Mouse (Mus musculus): Measurements from ENCODE around the gene Lrrc29. TPM values are rescaled to one million over a fixed set of nuclear protein-coding genes. Genes with fewer than 3 reads are reported as not detected.

The Lrrc29 gene
- total and polyA plus RNA-seq, 2 experiments = 3.0 to 12.9 TPM

DNA sequence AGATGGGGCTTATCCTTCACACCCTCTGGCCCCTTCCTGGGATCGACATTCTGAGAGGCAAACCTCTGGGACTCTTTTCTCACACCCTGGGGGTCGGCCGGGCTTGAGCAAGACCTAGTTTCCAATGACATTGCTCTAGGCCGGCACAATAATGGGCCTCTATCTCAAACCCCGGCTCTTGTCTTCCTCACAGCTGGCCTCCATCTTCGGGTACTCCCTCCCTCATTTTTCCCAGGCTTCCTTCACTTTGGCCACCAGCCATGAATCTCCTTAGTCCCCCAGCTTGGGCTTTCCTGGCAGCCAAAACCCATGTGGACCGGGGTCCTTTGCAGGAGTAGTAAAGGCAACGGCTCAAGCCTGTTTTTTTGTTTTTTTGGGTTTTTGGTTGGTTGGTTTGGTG lies 15.3 kb upstream of the Lrrc29 start:
- no peaks in the 10 kb centered on the region; the same call in none of the 2 replicates for H3K4me1 ChIP-seq (ENCODE audit: control insufficient read depth, insufficient read depth, low read length)
- WGBS = 63% methylated on average over 8 of the region's 8 CpGs
- peak overlapping the region; percentile 27; the same call in 1 of the 2 replicates for H3K27ac ChIP-seq (replicated peaks; ENCODE audit: insufficient read depth, low read depth, low read length)

DNA sequence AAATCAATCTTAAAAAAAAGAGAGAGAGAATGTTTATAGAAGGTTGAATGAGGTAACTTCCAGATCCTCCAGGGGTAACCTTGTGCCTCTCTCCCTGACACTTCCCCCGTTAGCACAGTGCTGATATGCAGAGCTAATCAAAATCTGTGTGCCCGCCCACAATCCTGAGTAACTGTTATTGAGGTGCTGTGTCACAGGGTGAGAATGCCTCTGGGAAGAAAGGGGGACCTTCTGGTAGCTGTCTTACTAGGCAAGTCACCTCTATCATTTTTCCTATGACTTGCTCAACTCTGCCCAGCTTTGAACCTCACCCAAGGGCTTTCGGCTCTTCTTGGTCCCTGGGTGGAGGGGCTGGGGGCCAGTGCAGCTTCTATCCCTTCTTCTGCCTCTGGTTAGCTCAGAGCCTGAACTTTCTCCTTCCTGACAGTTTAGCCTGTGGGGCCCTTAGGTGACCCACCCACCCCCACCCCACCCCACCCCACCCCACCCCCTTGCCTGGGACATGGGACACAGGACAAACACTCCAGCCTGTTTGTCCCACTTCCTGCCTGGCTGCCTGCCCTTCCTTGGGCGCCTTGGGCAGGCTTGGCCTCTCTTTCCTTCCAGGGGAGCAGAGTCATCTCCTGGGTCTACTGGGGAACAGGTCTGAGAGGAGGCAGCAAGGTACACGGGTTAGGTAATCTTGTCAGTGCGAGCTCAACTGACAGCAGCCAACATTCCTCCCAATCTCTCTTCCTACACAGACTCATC lies 14.0 kb upstream of the Lrrc29 start:
- Histone ChIP-seq H3K9ac (ENCODE audit: low read depth, low read length) (no peak overlapping the region), H3K4me3 (ENCODE audit: insufficient read depth, low read depth, low read length) (no peak overlapping the region), H3K36me3 (ENCODE audit: control insufficient read depth, insufficient read depth, low read length) (no peaks in the 10 kb centered on the region), H3K4me1 (ENCODE audit: control insufficient read depth, insufficient read depth, low read length) (no peaks in the 10 kb centered on the region; the same call in none of the 2 replicates), H3K27me3 (ENCODE audit: control insufficient read depth, insufficient read depth, low read length) (no peaks in the 10 kb centered on the region), H3K79me2 (ENCODE audit: control insufficient read depth, insufficient read depth, low read length) (no peaks in the 10 kb centered on the region), H3K27ac (replicated peaks; ENCODE audit: insufficient read depth, low read depth, low read length) (peak overlapping the region; percentile 72)
- 59% methylated on average over 6 of the region's 6 CpGs for WGBS
- peak; percentile 31 for DNase-seq (ENCODE audit: extremely low read depth, low read depth, low spot score)
- TF ChIP-seq POLR2A (IDR thresholded peaks at IDR 0.05; ENCODE audit: extremely low read depth, insufficient read depth, low read length) = no peak
- no peak for TF ChIP-seq CTCF (IDR thresholded peaks at IDR 0.05; ENCODE audit: low read depth, low read length)

More for the DNA sequence above, 15.3 kb upstream of the Lrrc29 start:
- no peak for DNase-seq (ENCODE audit: extremely low read depth, low read depth, low spot score)
- Histone ChIP-seq H3K27me3 (ENCODE audit: control insufficient read depth, insufficient read depth, low read length) (no peaks in the 10 kb centered on the region), H3K79me2 (ENCODE audit: control insufficient read depth, insufficient read depth, low read length) (no peaks in the 10 kb centered on the region), H3K9ac (ENCODE audit: low read depth, low read length) (no peak overlapping the region), H3K36me3 (ENCODE audit: control insufficient read depth, insufficient read depth, low read length) (no peaks in the 10 kb centered on the region), H3K4me3 (ENCODE audit: insufficient read depth, low read depth, low read length) (no peak overlapping the region)
- TF ChIP-seq CTCF (IDR thresholded peaks at IDR 0.05; ENCODE audit: low read depth, low read length) = no peak
- no peak for TF ChIP-seq POLR2A (IDR thresholded peaks at IDR 0.05; ENCODE audit: extremely low read depth, insufficient read depth, low read length)

DNA sequence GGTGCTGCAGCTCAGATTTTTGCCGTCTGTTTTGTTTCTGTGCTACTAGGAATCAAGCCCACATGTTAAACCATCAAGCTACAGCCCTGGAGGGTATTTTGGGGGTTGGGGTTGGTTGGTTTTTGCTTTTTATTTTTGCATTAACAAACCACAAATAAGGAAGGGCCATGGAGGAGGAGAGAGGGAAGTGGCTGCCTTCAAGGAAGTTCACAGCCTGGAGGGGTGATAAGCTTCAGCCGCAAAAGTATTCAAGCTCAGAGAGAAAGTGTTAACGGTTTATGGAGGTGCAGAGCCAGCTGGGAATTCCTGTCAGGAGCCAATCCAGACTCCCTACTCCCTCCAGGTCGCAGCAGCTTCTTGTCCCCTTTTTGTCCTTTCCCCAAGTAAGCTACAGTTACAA lies 12.9 kb upstream of the Lrrc29 start:
- no peaks in the 10 kb centered on the region for H3K27me3 ChIP-seq (ENCODE audit: control insufficient read depth, insufficient read depth, low read length)
- no peaks in the 10 kb centered on the region; the same call in 1 of the 2 replicates for H3K4me1 ChIP-seq (ENCODE audit: control insufficient read depth, insufficient read depth, low read length)
- 70% methylated on average over 4 of the region's 4 CpGs for WGBS
- no peak overlapping the region for H3K4me3 ChIP-seq (ENCODE audit: insufficient read depth, low read depth, low read length)
- no peaks in the 10 kb centered on the region for H3K36me3 ChIP-seq (ENCODE audit: control insufficient read depth, insufficient read depth, low read length)
- 0 out of 2 replicates have a peak overlapping the region, but pooled peaks have one; percentile 28 for H3K27ac ChIP-seq (replicated peaks; ENCODE audit: insufficient read depth, low read depth, low read length)
- no peak for DNase-seq (ENCODE audit: extremely low read depth, low read depth, low spot score)
- TF ChIP-seq CTCF (IDR thresholded peaks at IDR 0.05; ENCODE audit: low read depth, low read length) (no peak), POLR2A (IDR thresholded peaks at IDR 0.05; ENCODE audit: extremely low read depth, insufficient read depth, low read length) (no peak)
- H3K79me2 ChIP-seq (ENCODE audit: control insufficient read depth, insufficient read depth, low read length) = no peaks in the 10 kb centered on the region
- H3K9ac ChIP-seq (ENCODE audit: low read depth, low read length) = no peak overlapping the region

DNA sequence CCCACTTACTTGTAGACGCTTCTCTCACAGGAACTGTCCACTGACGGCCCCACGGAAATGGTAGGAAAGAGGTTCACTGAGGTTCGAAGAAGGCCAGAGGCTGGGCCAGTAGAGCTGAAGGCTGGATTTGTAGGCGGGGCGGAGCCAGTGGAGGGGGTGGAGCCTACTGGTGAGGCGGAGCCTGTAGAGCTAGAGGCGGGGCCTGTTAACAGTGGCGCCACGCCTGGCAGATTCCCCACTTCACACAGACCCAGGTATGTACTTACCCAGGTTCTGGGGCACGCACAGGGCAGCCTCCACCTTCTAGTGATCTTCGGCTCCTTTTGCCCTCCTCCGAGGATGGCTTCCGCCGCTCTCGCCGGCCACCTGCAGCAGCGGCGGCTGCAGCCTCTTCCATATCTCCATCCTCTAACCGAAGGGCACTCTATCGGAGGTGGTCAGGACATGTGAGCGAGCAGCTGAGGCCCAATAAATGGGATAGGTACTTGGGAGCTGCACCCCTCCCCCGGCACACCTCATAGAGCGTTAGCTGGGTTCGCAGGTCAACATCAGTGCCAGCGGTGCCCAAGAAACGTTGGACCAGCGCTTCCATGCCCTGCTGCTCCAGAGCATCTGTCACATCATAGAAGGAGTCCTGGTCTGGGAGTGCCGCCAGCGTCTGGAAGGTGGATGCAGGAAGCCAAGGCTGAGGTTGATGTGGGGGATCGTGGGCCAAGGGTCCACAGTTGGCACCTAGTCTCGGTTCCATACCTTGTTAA lies 10.5 kb upstream of the Lrrc29 start:
- H3K36me3 ChIP-seq (ENCODE audit: control insufficient read depth, insufficient read depth, low read length) = no peaks in the 10 kb centered on the region
- no peaks in the 10 kb centered on the region; the same call in 1 of the 2 replicates for H3K4me1 ChIP-seq (ENCODE audit: control insufficient read depth, insufficient read depth, low read length)
- H3K9ac ChIP-seq (ENCODE audit: low read depth, low read length) = no peak overlapping the region
- 76% methylated on average over 32 of the region's 32 CpGs for WGBS
- no peak overlapping the region for H3K27ac ChIP-seq (replicated peaks; ENCODE audit: insufficient read depth, low read depth, low read length)
- no peaks in the 10 kb centered on the region for H3K27me3 ChIP-seq (ENCODE audit: control insufficient read depth, insufficient read depth, low read length)
- H3K79me2 ChIP-seq (ENCODE audit: control insufficient read depth, insufficient read depth, low read length) = no peaks in the 10 kb centered on the region
- DNase-seq (ENCODE audit: extremely low read depth, low read depth, low spot score) = no peak
- TF ChIP-seq POLR2A (IDR thresholded peaks at IDR 0.05; ENCODE audit: extremely low read depth, insufficient read depth, low read length) (no peak), CTCF (IDR thresholded peaks at IDR 0.05; ENCODE audit: low read depth, low read length) (no peak)
- no peak overlapping the region for H3K4me3 ChIP-seq (ENCODE audit: insufficient read depth, low read depth, low read length)

DNA sequence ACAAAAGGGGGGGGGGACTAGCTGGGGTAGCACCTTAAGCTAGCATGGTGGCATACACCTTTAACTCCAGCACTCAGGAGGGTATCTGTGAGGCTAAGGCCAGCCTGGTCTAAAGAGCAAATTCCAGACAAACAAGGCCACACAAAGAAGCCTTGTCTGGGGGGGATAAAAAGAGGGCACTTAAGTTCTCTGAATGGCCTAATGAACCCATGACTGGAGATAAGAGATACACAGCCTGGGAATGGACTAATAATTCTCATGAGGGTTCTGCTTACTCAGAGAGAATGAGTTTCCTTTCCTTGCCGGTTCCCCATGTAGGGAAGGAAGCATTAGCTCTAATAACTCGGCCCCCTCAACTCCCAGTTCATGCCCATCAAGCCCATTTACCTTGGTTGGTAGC lies 6.4 kb upstream of the Lrrc29 start:
- DNase-seq (ENCODE audit: extremely low read depth, low read depth, low spot score) = peak; percentile 24
- 0 out of 2 replicates have a peak, but pooled peaks cover under 1% of the 10 kb centered on the region for H3K4me1 ChIP-seq (ENCODE audit: control insufficient read depth, insufficient read depth, low read length)
- WGBS = 45% methylated on average over 2 of the region's 2 CpGs
- H3K4me3 ChIP-seq (ENCODE audit: insufficient read depth, low read depth, low read length) = no peak overlapping the region
- H3K79me2 ChIP-seq (ENCODE audit: control insufficient read depth, insufficient read depth, low read length) = no peaks in the 10 kb centered on the region
- no peak overlapping the region for H3K9ac ChIP-seq (ENCODE audit: low read depth, low read length)
- H3K36me3 ChIP-seq (ENCODE audit: control insufficient read depth, insufficient read depth, low read length) = peaks cover 7% of the 10 kb centered on the region; the same call in 1 of the 2 replicates
- no peak for TF ChIP-seq CTCF (IDR thresholded peaks at IDR 0.05; ENCODE audit: low read depth, low read length)
- TF ChIP-seq POLR2A (IDR thresholded peaks at IDR 0.05; ENCODE audit: extremely low read depth, insufficient read depth, low read length) = no peak
- no peak overlapping the region for H3K27ac ChIP-seq (replicated peaks; ENCODE audit: insufficient read depth, low read depth, low read length)
- no peaks in the 10 kb centered on the region for H3K27me3 ChIP-seq (ENCODE audit: control insufficient read depth, insufficient read depth, low read length)

Data from liver, adult 2 months (tissue).